Mouse (Mus musculus) splenic B cell, adult 2 months (primary cell): ENCODE data around the gene Sgpp2.

ENCODE experiments used
- DNase-seq: peaks from one replicate; pipeline ENCODE4 v3.0.0-alpha.2; 2011; ENCODE audit warnings: low read depth, low spot score
- H3K27me3 ChIP-seq: 2 replicates; pipeline ENCODE4 v1.6.1; 2012; ENCODE audit warnings: mild to moderate bottlenecking, low read length, moderate library complexity, mixed read lengths; ENCODE audit not compliant: control insufficient read depth, poor library complexity, insufficient read depth, severe bottlenecking
- H3K36me3 ChIP-seq: 2 replicates; pipeline ENCODE4 v1.6.1; 2012; ENCODE audit warnings: mild to moderate bottlenecking, low read length, moderate library complexity, mixed read lengths; ENCODE audit not compliant: control insufficient read depth, poor library complexity, insufficient read depth, severe bottlenecking

Gene Sgpp2

DNA sequence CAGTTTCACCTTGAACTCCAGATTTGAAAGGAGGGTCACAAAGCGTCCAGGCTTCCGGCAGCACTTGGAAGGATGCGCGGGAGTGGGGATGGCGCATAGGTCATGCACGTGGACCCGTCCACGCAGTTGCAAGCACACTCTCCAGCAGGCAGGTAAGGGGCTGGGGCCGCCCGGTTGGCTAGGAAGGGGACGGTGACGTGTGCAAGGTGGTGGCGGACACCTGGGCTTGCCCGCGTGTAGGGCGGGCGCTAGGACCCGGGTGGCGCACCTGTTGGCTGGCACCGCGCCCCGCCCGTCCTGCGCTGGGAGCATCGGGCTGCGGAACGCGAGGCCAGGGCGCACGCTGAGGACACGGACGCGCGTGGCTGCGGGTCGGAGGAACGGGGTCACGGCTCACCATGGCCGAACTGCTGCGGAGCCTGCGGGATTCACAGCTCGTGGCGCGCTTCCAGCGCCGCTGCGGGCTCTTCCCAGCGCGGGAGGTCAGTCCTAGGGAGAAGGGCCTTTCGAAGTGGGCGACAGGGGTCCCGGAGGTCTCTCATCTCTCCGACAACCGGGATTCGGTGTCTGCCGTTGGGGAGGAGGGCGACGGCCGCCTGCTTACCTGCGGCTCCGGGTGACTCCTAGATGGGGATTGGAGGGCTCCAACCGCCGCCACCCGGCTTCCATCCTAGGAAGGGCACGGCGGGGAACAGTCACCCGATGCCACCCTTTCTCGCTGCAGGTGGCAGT is at the start of gene Sgpp2:
TSS of gene Sgpp2 (plus strand) at position 325 of the 732 bp plus-strand sequence.
- Histone ChIP-seq H3K36me3 (no peaks in the 10 kb centered on the region), H3K27me3 (0 out of 2 replicates have a peak, but pooled peaks cover 3% of the 10 kb centered on the region)
- DNase-seq: no peak

DNA sequence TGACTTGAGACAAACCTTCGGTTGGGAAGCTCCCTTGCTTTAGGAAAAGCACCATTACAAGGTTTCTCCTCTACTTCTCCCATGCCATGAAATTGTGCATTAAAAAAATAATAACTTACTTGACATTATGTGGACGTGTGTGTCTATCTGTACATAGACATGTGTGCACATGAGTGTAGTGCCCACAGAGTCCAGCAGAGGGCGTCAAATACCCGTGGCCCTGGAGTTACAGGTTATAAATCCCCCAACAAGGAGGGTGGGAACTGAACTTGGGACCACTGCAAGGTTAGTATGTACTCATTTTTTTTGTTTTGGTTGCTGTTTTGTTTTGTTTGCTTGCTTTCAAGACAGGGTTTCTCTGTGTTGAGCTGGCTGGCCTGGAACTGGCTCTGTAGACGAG is 42.6 kb upstream of the Sgpp2 start:
- H3K36me3 ChIP-seq: no peaks in the 10 kb centered on the region
- peak; percentile 3 for DNase-seq
- H3K27me3 ChIP-seq: no peaks in the 10 kb centered on the region

DNA sequence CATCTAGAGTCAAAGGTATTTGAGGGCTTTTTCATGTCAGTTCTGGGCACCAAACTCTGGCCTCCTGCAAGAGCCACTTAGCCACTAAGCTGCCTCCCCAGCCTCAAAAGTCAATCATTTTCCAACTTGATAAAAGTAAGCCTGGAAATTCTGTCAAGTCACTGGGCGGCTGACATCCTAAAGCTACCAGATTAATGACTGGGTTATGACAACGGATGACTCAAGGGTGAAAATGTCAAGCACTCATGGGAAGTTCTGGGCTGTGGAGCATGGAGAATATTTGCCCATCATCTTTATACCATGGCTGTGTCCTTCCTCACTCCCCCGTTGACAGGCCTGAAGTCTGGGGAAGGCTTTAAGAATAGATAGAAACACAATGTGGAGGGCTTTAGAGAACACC is 37.2 kb upstream of the Sgpp2 start:
- Histone ChIP-seq H3K27me3 (no peaks in the 10 kb centered on the region), H3K36me3 (no peaks in the 10 kb centered on the region)
- no peak for DNase-seq

DNA sequence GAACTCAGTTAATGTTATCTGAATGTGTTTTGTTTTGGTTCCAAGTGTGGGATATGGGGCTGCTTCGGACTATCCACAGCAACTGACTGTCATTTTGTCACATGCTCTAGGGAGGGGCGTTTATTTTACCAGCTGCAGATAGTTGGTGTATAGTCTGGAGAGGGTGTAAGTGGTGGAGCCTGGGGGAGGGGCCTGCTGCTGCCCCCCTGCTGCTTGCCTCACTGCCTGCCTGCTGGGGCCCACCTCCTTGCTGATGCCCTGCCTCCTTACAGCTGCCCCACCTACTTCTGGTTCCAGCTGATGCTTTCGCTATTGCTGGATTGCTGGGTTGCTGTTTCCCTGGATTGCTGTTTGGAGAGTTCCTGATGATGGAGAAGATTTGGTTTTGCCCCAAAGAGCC is 31.0 kb upstream of the Sgpp2 start:
- Histone ChIP-seq H3K36me3 (no peaks in the 10 kb centered on the region), H3K27me3 (no peaks in the 10 kb centered on the region)
- no peak for DNase-seq

DNA sequence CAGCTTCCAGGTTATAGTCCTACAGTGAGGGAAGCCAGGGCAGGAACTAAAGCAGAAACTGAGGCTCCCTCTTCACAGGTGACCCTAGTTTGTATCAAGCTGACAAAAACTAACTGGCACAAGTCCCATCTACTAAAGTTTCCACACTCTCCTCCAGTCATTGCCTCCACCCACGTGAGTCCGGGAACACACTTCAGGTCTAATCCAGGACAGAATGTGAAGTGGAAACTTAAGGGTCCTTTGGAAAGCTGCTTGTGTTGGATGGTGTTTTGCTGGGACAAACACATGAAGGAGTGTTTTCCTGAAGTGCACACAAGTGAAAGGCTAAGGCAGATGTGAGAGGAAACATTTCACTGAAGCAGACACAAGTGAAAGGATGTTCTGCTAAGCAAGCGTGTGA is 17.7 kb upstream of the Sgpp2 start:
- Histone ChIP-seq H3K27me3 (no peaks in the 10 kb centered on the region), H3K36me3 (no peaks in the 10 kb centered on the region)
- DNase-seq: no peak

DNA sequence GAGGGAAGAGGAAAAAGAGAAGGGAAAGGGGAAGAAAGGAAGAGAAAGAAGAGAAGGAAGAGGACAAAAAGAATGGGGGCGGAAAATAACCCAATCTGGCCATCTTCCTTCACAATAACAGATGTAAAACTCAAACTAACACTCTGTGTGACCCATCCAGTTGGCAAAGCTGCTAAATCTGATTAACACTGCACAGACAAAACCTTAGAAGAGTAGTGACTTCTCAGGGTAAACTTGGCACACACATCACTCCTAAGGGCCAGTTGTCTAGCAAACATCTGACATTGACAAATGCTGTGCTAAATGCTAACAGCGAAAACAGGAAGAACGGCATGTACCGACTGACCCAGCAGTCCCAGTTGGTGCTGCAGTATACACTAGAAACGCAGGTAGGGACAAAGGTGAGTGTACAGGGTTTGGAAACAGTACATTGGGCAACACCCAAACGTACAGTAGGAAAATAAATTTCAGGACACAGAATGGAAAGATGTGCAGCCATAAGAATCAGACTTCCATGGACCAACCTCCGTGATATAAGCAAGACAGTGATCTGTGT is 10.4 kb upstream of the Sgpp2 start:
- H3K27me3 ChIP-seq: no peaks in the 10 kb centered on the region
- DNase-seq: no peak
- no peaks in the 10 kb centered on the region for H3K36me3 ChIP-seq

DNA sequence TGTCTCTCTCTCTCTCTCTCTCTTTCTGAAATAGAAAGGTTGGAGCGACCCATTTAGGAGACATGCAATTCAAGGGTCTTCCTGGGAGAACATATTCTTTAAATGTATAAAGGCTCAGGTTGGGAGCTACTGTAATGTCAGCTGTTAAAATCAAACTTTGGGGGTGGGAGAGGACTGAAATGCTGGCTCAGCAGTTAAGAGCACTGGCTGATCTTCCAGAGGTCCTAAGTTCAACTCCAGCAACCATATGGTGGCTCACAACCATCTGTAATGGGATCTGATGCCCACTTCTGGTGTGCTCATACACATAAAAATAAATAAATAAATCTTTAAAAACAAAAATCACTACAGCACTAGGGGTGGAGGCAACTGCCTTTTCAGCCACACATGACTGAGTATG is 1.5 kb upstream of the Sgpp2 start:
- Histone ChIP-seq H3K27me3 (0 out of 2 replicates have a peak, but pooled peaks cover 3% of the 10 kb centered on the region), H3K36me3 (no peaks in the 10 kb centered on the region)
- no peak for DNase-seq

DNA sequence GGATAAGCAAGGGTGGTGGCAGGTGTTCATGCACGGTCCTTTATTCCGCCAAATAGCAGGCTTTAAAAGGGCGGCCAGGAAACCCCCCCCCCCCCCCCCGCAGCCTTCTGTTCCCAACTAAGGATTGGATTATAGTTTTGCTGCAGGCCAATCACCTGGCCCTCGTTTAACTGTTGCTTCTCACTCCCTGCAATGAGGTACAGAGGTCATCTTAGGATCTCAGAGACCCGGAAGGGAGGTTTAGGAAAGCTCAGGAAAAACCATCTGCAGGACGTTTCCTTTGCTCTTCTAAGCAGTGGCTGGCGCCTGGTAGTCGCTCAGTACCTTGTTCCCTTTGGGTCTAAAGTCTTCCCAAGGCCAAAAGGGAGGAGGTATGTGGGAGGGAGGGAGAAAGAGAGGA is 865 bp upstream of the Sgpp2 start:
- no peak for DNase-seq
- no peaks in the 10 kb centered on the region for H3K36me3 ChIP-seq
- 0 out of 2 replicates have a peak, but pooled peaks cover 3% of the 10 kb centered on the region for H3K27me3 ChIP-seq

DNA sequence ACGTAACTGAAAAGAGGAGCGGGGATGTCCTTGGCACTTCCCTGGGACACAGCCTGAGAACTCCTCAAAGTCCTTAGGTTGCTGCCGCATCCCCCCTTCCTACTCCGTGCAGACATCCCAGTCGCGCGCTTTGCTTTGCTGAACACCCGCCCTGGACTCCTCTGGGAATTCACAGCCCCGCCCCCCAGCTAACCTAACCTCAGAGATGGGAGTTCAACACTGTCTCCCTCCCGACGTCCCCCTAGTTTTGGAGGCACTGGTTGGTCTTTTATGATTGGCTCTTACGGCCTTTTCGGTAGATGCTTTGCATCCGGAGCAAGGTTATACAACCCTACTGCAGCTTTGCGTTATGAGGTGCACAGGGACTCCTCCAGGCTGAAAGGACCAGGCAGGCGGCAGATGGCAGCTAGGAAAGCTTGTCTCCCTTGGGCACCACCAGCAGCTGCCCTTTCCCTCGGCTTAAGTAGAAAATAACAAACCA is 756 bp downstream of the Sgpp2 start:
- no peak for DNase-seq
- Histone ChIP-seq H3K27me3 (0 out of 2 replicates have a peak, but pooled peaks cover 3% of the 10 kb centered on the region), H3K36me3 (no peaks in the 10 kb centered on the region)

DNA sequence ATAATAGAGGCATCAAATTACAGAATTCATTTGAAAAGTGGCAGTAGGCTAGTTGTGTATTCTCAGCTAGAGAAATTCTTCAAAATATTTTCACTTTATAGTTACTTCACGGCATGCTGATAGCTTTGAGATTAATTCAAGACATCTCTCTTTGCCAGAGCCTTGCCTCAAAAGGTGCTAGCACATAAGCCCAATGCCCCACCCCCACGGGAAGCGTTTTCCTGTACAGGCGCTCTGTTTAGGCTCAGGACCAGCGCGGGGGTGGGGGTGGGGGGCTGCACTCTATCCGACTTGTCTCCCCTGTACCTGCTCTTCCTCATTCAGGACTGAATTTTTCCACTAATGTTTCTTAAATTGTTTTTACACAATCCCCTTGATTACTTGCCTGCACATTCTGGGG is 1.3 kb downstream of the Sgpp2 start:
- Histone ChIP-seq H3K36me3 (no peaks in the 10 kb centered on the region), H3K27me3 (0 out of 2 replicates have a peak, but pooled peaks cover 3% of the 10 kb centered on the region)
- no peak for DNase-seq

DNA sequence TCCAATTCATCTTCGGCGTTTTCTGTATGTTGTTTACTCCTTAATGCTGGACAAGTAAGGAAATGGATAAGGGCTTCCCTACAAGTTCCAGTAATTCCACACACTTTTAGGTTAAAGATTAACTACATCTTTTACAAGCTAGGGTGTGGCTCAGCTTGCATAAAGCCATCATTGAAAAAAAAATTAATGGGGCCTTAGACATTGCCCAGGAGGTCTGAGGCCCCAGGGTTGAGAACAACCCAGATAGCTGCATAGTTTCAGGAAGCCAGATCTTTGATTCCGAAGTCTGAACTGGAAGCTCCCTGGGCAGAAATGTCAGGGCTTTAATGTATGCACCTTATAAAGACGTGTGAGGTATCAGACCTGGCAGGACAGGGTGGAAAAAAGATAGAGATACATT is 2.8 kb downstream of the Sgpp2 start:
- Histone ChIP-seq H3K36me3 (no peaks in the 10 kb centered on the region), H3K27me3 (0 out of 2 replicates have a peak, but pooled peaks cover 2% of the 10 kb centered on the region)
- no peak for DNase-seq

DNA sequence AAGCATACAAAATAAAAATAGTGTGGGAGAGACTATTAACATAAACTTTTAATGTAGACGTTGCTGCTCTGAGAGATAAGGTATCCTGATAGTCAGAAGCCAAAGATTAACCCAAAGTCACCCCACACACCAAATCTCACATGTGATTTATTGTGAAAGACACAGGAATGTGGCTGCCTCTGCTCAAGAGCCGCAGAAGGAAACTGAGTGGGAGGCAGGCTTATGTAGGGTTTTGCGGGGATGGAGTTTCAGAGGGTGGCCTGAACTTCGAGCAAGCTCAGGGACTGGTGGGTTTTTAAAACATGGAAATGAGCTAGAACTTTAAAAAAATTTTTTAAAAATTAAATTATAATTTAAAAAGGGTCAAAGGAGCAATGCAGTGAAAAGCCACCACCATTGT is 3.8 kb downstream of the Sgpp2 start:
- DNase-seq: no peak
- 0 out of 2 replicates have a peak, but pooled peaks cover 2% of the 10 kb centered on the region for H3K27me3 ChIP-seq
- no peaks in the 10 kb centered on the region for H3K36me3 ChIP-seq

DNA sequence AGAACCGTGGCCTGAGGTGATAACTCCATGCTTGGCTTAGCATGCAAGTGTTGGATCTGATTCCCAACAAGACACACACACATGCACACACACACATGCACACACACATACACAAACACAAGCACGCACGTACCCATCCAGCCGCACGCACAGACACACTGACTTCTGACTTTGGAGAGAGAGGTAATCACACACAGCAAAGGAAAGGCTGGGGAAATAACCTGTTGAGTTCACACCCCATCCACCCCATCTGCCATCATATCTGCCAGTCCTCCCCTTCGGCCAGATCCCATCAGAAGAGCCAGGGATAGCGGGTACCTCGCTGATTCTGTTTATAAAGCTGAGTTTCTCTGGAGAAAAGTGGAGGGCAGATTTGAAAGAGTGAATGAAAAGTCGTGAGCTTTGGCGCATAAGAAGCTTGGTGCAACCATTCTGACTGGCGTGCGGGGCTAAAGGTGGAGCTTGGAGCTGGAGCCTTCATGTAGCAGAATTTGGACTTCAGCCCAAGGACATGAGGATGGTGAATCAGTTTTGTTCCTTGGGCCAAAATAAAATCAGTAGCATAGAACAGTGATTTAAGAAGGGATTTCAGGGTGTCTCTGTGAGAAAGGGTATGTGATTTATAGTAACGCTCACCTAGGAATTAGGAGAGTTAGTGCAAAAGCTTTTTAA is 8.1 kb downstream of the Sgpp2 start:
- DNase-seq: no peak
- Histone ChIP-seq H3K36me3 (no peaks in the 10 kb centered on the region), H3K27me3 (no peaks in the 10 kb centered on the region)

DNA sequence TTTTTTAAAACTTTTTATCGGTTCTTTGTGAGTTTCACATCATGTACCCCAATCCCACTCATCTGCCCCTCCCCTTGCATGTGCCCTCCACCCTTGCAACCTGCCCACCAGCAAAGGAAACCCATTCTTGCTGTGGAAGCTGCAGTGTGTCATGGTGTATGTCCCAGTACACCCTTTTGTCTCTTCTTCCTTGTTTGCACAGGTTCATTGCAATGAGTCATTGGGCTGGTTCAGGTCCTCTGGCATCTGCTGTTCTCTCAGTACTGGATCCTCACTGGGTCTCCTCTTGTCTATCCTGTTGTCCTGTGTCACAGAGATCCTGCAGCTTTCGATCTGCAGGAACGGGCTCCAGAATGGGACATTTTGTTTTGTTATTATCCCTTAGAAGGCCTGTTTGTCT is 10.1 kb downstream of the Sgpp2 start:
- DNase-seq: no peak
- no peaks in the 10 kb centered on the region for H3K27me3 ChIP-seq
- H3K36me3 ChIP-seq: no peaks in the 10 kb centered on the region

DNA sequence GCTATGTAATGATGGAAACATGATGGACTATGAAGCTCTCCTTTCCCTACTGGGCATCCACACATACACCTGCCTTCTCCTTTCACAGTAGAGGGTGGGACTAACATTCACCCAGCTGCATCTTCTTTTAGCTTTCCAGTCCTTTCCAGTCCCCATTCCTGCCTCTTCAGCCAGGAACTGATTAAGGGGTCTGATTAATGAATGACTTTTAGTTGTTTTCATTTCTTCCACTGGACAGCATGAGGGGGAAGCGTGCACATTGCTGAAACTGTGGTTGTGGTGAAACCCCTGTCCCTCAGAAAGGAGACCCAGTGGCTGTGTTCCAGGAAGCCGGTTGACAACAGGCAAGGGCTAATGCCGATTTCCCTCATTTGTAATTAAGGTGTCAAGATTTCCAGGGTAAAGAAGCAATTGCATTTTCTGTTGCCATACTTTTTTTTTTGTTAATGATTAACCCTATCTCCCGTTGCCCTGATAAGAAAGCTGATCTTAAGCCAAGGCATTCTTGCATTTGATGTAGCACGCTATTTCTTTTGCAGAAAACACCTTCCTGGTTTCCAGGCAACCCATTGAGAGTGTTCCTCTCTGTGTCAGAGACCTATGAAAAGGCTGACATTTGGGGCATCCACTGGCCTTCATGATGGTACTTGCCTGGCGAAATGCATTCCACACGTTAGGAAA is 12.1 kb downstream of the Sgpp2 start:
- H3K27me3 ChIP-seq: no peaks in the 10 kb centered on the region
- DNase-seq: no peak
- H3K36me3 ChIP-seq: no peaks in the 10 kb centered on the region
